Mouse (Mus musculus): Measurements from ENCODE around the gene Mrpl32. TPM values are rescaled to one million over a fixed set of nuclear protein-coding genes. Genes with fewer than 3 reads are reported as not detected.

Gene Mrpl32
- 93.0 and 100 TPM in 2 replicates for polyA plus RNA-seq (2015; fragmentation: Nextera tagmentation; extraction: Ambion mirVana)

GRCm38 (mm10) chr13:14612926-14613529, at the start of gene Mrpl32, which contains the start of gene Psma2:
Mrpl32 (minus strand) TSS chr13:14613165.
Psma2 (plus strand) TSS chr13:14613240.
- peak within 1 kb of the TSS; percentile 94 for H3K4me3 ChIP-seq (ENCODE audit: low read length)
- peak within 1 kb of the TSS; percentile 75 for H3K27ac ChIP-seq (ENCODE audit: low read depth, low read length)
- no peaks in the 10 kb centered on the region for H3K27me3 ChIP-seq (replicated peaks; ENCODE audit: control insufficient read depth, insufficient read depth, low read length)
- peak within 1 kb of the TSS; percentile 90 for H3K9ac ChIP-seq (ENCODE audit: low read depth, low read length)
- H3K36me3 ChIP-seq (ENCODE audit: control insufficient read depth, insufficient read depth, low read length) = peaks cover 15% of the 10 kb centered on the region
- peak; percentile 98 for ATAC-seq
- peak within 1 kb of the TSS; percentile 71 for H3K4me2 ChIP-seq (ENCODE audit: low read length)
- H3K4me1 ChIP-seq (ENCODE audit: control insufficient read depth, insufficient read depth, low read depth, low read length) = peaks cover 7% of the 10 kb centered on the region
- no peaks in the 10 kb centered on the region for H3K9me3 ChIP-seq (ENCODE audit: control insufficient read depth, low read length)
- under 1% methylated on average over 42 of the region's 42 CpGs for WGBS

- WGBS = 17% methylated on average over 1 of the region's 1 CpGs
- no peak overlapping the region for H3K4me2 ChIP-seq (ENCODE audit: low read length)
- ATAC-seq = peak; percentile 77; the same call in 1 of the 2 replicates
These were observed 36.3 kb upstream of the Mrpl32 start for GRCm38 (mm10) chr13:14649301-14649700.

GRCm38 (mm10) chr13:14639998-14640397, 27.0 kb upstream of the Mrpl32 start:
- Histone ChIP-seq H3K27ac (ENCODE audit: low read depth, low read length) (no peak overlapping the region), H3K4me1 (ENCODE audit: control insufficient read depth, insufficient read depth, low read depth, low read length) (no peaks in the 10 kb centered on the region), H3K4me3 (ENCODE audit: low read length) (no peak overlapping the region), H3K36me3 (ENCODE audit: control insufficient read depth, insufficient read depth, low read length) (peaks cover 22% of the 10 kb centered on the region), H3K4me2 (ENCODE audit: low read length) (no peak overlapping the region), H3K9me3 (ENCODE audit: control insufficient read depth, low read length) (no peaks in the 10 kb centered on the region), H3K27me3 (replicated peaks; ENCODE audit: control insufficient read depth, insufficient read depth, low read length) (no peaks in the 10 kb centered on the region), H3K9ac (ENCODE audit: low read depth, low read length) (no peak overlapping the region)
- WGBS = 75% methylated on average over 1 of the region's 1 CpGs
- ATAC-seq = no peak

More at GRCm38 (mm10) chr13:14649301-14649700, 36.3 kb upstream of the Mrpl32 start:
- no peaks in the 10 kb centered on the region for H3K27me3 ChIP-seq (replicated peaks; ENCODE audit: control insufficient read depth, insufficient read depth, low read length)
- H3K36me3 ChIP-seq (ENCODE audit: control insufficient read depth, insufficient read depth, low read length) = no peaks in the 10 kb centered on the region
- H3K9me3 ChIP-seq (ENCODE audit: control insufficient read depth, low read length) = no peaks in the 10 kb centered on the region
- no peak overlapping the region for H3K9ac ChIP-seq (ENCODE audit: low read depth, low read length)
- H3K27ac ChIP-seq (ENCODE audit: low read depth, low read length) = no peak overlapping the region
- no peak overlapping the region for H3K4me3 ChIP-seq (ENCODE audit: low read length)
- no peaks in the 10 kb centered on the region for H3K4me1 ChIP-seq (ENCODE audit: control insufficient read depth, insufficient read depth, low read depth, low read length)

GRCm38 (mm10) chr13:14629726-14630641, 17.0 kb upstream of the Mrpl32 start, which contains the start of gene AW209491:
AW209491 (plus strand) TSS chr13:14630154.
- Histone ChIP-seq H3K27me3 (replicated peaks; ENCODE audit: control insufficient read depth, insufficient read depth, low read length) (no peaks in the 10 kb centered on the region), H3K9me3 (ENCODE audit: control insufficient read depth, low read length) (no peaks in the 10 kb centered on the region), H3K9ac (ENCODE audit: low read depth, low read length) (peak within 1 kb of the TSS; percentile 65), H3K4me2 (ENCODE audit: low read length) (peak within 1 kb of the TSS; percentile 70), H3K4me1 (ENCODE audit: control insufficient read depth, insufficient read depth, low read depth, low read length) (peaks cover 9% of the 10 kb centered on the region), H3K4me3 (ENCODE audit: low read length) (peak within 1 kb of the TSS; percentile 54), H3K36me3 (ENCODE audit: control insufficient read depth, insufficient read depth, low read length) (peaks cover 12% of the 10 kb centered on the region), H3K27ac (ENCODE audit: low read depth, low read length) (peak within 1 kb of the TSS; percentile 72)
- peak; percentile 98 for ATAC-seq
- WGBS = 2% methylated on average over 29 of the region's 29 CpGs

DNA sequence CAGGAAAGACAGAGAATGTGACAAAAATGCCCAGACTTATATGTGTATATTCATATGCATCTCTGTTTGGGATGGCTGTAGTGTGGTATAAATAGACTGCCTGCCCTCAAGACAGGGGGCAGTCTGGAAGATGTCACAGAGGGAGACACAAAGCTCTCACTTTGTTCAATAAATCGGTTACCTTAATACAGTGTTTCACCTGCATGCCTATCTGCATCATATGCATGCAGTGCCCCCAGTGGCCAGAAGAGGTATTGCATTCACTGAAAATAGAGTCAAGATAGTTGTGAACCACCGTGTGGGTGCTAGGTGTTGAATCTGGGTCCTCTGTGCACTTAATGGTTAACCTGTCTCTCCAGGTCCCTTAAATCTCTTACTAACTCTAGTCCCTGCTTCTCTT, 5.8 kb upstream of the Mrpl32 start:
- peak; percentile 63; the same call in 1 of the 2 replicates for ATAC-seq
- H3K4me1 ChIP-seq (ENCODE audit: control insufficient read depth, insufficient read depth, low read depth, low read length) = no peaks in the 10 kb centered on the region; the same call in 1 of the 2 replicates
- no peaks in the 10 kb centered on the region for H3K9me3 ChIP-seq (ENCODE audit: control insufficient read depth, low read length)
- 40% methylated on average over 2 of the region's 2 CpGs for WGBS
- H3K36me3 ChIP-seq (ENCODE audit: control insufficient read depth, insufficient read depth, low read length) = peaks cover 24% of the 10 kb centered on the region
- no peak overlapping the region for H3K4me3 ChIP-seq (ENCODE audit: low read length)
- H3K4me2 ChIP-seq (ENCODE audit: low read length) = no peak overlapping the region
- H3K9ac ChIP-seq (ENCODE audit: low read depth, low read length) = no peak overlapping the region
- H3K27ac ChIP-seq (ENCODE audit: low read depth, low read length) = no peak overlapping the region
- no peaks in the 10 kb centered on the region for H3K27me3 ChIP-seq (replicated peaks; ENCODE audit: control insufficient read depth, insufficient read depth, low read length)

DNA sequence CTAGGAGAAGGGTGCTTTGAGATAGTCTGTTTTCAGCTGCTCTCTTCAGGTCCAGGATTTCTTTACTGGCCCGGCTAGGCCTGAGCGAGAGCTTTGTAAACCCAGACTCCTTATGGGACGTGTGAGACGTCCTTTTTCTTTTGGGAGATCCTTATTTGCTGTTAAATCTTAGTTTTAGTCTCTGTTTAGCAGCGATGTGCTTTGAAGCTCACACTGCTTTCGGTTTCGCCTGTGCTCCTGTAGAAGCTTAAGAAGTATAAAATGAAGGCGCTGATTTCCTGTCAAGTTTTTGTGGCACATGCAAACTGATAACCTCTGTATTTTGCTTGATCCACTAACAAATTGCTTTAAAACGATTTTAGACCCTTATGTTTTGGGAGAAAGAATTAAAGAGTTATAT, 588 bp upstream of the Mrpl32 start:
- Histone ChIP-seq H3K27me3 (replicated peaks; ENCODE audit: control insufficient read depth, insufficient read depth, low read length) (no peaks in the 10 kb centered on the region), H3K4me3 (ENCODE audit: low read length) (peak overlapping the region; percentile 94), H3K9me3 (ENCODE audit: control insufficient read depth, low read length) (no peaks in the 10 kb centered on the region), H3K36me3 (ENCODE audit: control insufficient read depth, insufficient read depth, low read length) (peaks cover 16% of the 10 kb centered on the region), H3K4me1 (ENCODE audit: control insufficient read depth, insufficient read depth, low read depth, low read length) (peaks cover 7% of the 10 kb centered on the region), H3K27ac (ENCODE audit: low read depth, low read length) (peak overlapping the region; percentile 68), H3K9ac (ENCODE audit: low read depth, low read length) (peak overlapping the region; percentile 90), H3K4me2 (ENCODE audit: low read length) (peak overlapping the region; percentile 71)
- under 1% methylated on average over 9 of the region's 9 CpGs for WGBS
- ATAC-seq = no peak

DNA sequence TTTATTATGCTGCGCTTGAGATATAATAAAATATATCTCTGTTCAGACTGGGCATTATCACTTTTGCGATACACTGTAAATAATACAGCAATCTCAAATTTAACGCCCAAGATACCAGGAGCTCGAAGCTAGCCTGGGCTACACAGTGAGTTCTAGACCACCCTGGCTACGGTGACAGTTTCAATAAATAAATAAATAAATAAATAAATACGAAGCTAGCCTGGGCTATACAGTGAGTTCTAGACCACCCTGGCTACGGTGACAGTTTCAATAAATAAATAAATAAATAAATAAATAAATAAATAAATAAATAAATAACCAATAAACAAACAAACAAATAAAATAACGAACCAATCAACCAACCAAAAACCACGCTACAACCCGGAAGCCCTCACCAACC, 502 bp downstream of the Mrpl32 start:
- Histone ChIP-seq H3K4me1 (ENCODE audit: control insufficient read depth, insufficient read depth, low read depth, low read length) (peaks cover 7% of the 10 kb centered on the region), H3K4me3 (ENCODE audit: low read length) (peak overlapping the region; percentile 94), H3K27me3 (replicated peaks; ENCODE audit: control insufficient read depth, insufficient read depth, low read length) (no peaks in the 10 kb centered on the region), H3K36me3 (ENCODE audit: control insufficient read depth, insufficient read depth, low read length) (peaks cover 13% of the 10 kb centered on the region), H3K9me3 (ENCODE audit: control insufficient read depth, low read length) (no peaks in the 10 kb centered on the region), H3K9ac (ENCODE audit: low read depth, low read length) (peak overlapping the region; percentile 78), H3K4me2 (ENCODE audit: low read length) (peak overlapping the region; percentile 56), H3K27ac (ENCODE audit: low read depth, low read length) (peak overlapping the region; percentile 75; the same call in 1 of the 2 replicates)
- ATAC-seq = peak; percentile 69
- 7% methylated on average over 10 of the region's 10 CpGs for WGBS

DNA sequence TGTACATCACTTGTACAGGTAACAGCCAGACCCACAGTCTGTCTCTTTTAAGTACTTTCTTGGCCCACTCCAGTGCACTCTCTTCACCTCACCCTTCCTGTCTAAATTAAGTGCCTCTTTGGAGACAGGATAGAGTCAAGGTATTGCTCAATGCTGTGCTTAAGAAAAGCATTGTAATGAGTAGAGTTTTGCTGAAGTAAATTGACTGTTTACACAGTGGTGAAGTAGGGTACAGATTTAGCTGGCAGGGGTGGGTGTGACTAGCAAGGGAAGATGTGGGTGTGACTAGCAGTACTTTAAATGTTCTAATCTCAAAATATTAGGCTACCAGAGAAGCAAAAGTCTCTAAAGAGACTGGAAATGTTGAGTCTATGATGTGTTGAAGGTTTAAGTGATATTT, 5.3 kb downstream of the Mrpl32 start:
- Histone ChIP-seq H3K36me3 (ENCODE audit: control insufficient read depth, insufficient read depth, low read length) (peaks cover 5% of the 10 kb centered on the region; the same call in 1 of the 2 replicates), H3K9me3 (ENCODE audit: control insufficient read depth, low read length) (no peaks in the 10 kb centered on the region), H3K4me3 (ENCODE audit: low read length) (no peak overlapping the region), H3K27me3 (replicated peaks; ENCODE audit: control insufficient read depth, insufficient read depth, low read length) (no peaks in the 10 kb centered on the region), H3K9ac (ENCODE audit: low read depth, low read length) (no peak overlapping the region), H3K27ac (ENCODE audit: low read depth, low read length) (no peak overlapping the region), H3K4me2 (ENCODE audit: low read length) (no peak overlapping the region), H3K4me1 (ENCODE audit: control insufficient read depth, insufficient read depth, low read depth, low read length) (peaks cover 7% of the 10 kb centered on the region)
- no peak for ATAC-seq

DNA sequence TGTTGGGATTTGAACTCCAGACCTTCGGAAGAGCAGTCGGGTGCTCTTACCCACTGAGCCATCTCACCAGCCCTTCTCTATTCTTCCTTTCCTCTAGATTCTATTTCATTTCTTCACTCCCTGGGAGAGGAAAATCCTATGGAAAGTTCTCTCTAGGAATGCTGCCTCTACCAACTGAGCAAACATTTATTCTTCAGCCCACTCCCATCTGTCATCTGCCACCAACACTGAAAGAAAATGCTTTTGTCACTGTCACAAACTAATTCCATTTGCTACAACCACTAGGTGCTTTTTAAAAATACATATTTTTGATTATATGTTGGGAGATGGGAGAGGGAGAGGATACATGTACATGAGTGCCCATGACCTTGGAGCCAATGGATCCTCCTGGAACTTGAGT, 10.2 kb downstream of the Mrpl32 start:
- H3K4me1 ChIP-seq (ENCODE audit: control insufficient read depth, insufficient read depth, low read depth, low read length) = no peaks in the 10 kb centered on the region
- H3K9me3 ChIP-seq (ENCODE audit: control insufficient read depth, low read length) = no peaks in the 10 kb centered on the region
- H3K9ac ChIP-seq (ENCODE audit: low read depth, low read length) = no peak overlapping the region
- WGBS = 96% methylated on average over 2 of the region's 2 CpGs
- no peak for ATAC-seq
- no peak overlapping the region for H3K4me3 ChIP-seq (ENCODE audit: low read length)
- no peaks in the 10 kb centered on the region for H3K27me3 ChIP-seq (replicated peaks; ENCODE audit: control insufficient read depth, insufficient read depth, low read length)
- H3K4me2 ChIP-seq (ENCODE audit: low read length) = no peak overlapping the region
- H3K36me3 ChIP-seq (ENCODE audit: control insufficient read depth, insufficient read depth, low read length) = no peaks in the 10 kb centered on the region
- H3K27ac ChIP-seq (ENCODE audit: low read depth, low read length) = no peak overlapping the region
